Mouse (Mus musculus): Measurements from ENCODE around the gene Krtap2-4.

DNA sequence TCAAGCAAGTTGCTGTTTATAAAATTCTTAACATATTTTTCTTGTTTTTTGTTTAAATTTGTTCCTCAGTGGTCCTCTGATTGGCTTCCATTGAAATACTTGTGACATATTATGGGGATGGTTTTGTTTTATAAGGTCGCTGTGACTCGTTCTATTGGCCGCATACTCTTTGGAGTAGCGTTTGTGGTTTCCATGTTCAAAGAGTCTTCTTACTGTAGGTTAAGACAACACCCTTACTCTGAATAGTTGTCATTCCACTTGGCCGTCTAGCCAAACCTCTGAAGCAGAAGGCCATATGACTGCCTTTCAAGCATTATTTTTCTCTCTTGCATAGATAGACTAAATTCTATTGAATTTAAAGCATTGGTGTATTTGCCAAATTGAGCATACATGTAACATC lies 33.6 kb downstream of the Krtap2-4 start:
- TF ChIP-seq CTCF (IDR thresholded peaks at IDR 0.05; ENCODE audit: borderline replicate concordance, control insufficient read depth, extremely low read depth, insufficient read depth, low read length, poor library complexity) (no peak), POLR2A (IDR thresholded peaks at IDR 0.05; ENCODE audit: control insufficient read depth, extremely low read depth, insufficient read depth, low read length, poor library complexity) (no peak)
